Mouse (Mus musculus): ENCODE measurements around the gene Rbm6.

- TF ChIP-seq CTCF (IDR thresholded peaks at IDR 0.05; ENCODE audit: low read depth) (no peak), EP300 (IDR thresholded peaks at IDR 0.05; ENCODE audit: low read depth) (no peak)
These were observed 34.2 kb downstream of the Rbm6 start for GRCm38 (mm10) chr9:107838869-107839268.
